Mouse (Mus musculus) gastrocnemius, adult 2 months (tissue): ENCODE results near the gene Slc35c1. TPM values are rescaled to one million over a fixed set of nuclear protein-coding genes. Genes with fewer than 3 reads are reported as not detected.
A peak's percentile ranks its signal among the peaks of the same experiment; 100 is the strongest.

ENCODE experiments used
- DNase-seq: peaks from one replicate; pipeline ENCODE4 v3.0.0; 2022
- H3K27ac ChIP-seq: fragments of 200-600 bp; 2 replicates; pipeline ENCODE4 v1.8.1; 2022; ENCODE audit warnings: mild to moderate bottlenecking
- H3K4me3 ChIP-seq: fragments of 200-600 bp; 2 replicates; pipeline ENCODE4 v1.8.1; 2022; ENCODE audit warnings: mild to moderate bottlenecking, moderate library complexity
- CTCF ChIP-seq: fragments of 200-600 bp; IDR thresholded peaks from 2 replicates; pipeline ENCODE4 v1.8.1; 2022; ENCODE audit warnings: antibody characterized with exemption, mild to moderate bottlenecking, moderate library complexity
- intact Hi-C: fragments of 180-260 bp; cut with DNase I; formaldehyde crosslinking; loops from one replicate; pipeline ENCODE4 v1.15.1; 2025
- long read RNA-seq, 2 experiments: library from polyadenylated mRNA; stranded (forward); transcript quantifications; one replicate each; pipeline ENCODE4 v2.0.0; 2021
- total RNA-seq, 2 experiments: library from RNA; stranded (reverse); gene quantifications; 2 replicates each; pipeline ENCODE4 v1.2.3; 2021

The Slc35c1 gene
- 1 to 10 TPM; 4.9 to 5.1 TPM for total RNA-seq
- long read RNA-seq, experiment 1, partial matches to known transcripts: 1 of 4 reads
- long read RNA-seq, experiment 1, other reads (novel, unspliced or antisense): 0 of 4 reads
- long read RNA-seq, experiment 2, transcript Slc35c1-201 (2 exons, 3,139 nt): major isoform, 7 of 7 reads
- long read RNA-seq, experiment 2, partial matches to known transcripts: 0 of 7 reads
- long read RNA-seq, experiment 2, other reads (novel, unspliced or antisense): 0 of 7 reads

DNA sequence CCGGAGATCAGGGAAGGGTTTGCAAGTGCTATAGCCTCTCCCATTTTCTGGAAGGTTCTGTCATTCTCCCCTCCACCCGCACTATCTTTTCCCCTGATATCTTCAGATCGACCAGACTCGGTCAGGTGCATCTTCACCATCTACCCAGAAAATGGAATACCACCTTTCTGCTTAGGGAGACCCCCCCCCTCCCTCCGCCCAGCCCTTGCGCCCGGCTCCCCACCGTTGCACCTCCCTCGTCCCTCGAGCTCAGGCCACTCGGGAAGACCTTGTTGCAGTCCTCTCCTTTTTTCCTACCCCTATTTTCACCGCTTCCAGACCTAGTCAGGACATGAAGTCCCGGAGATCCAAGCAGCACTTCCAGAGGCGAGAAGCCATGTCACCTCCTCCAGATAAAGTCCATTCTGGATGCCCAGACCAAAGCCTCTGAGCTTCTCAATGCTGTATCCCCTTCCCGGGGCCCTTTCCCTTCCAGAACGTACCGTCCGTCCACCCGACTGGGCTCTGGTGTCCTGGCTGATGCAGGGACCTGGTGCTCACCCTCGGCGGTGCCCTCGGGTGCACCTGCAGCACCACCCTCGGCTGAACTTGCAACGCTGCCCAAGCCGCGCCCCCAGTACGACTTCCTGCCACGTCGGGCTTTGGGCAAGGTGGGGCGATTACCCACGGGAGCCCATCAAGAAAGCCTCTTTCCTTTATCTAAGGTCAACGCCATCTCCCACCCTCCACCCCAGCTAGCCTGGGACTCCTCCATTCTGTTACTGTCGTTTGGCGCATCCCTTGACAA is at the start of gene Slc35c1:
Gene Slc35c1, minus strand, starts transcription at position 618 of the 787 bp plus-strand sequence.
- Histone ChIP-seq H3K27ac (peak within 1 kb of the TSS; percentile 93), H3K4me3 (peak within 1 kb of the TSS; percentile 97)
- peak; percentile 60 for DNase-seq
- intact Hi-C loops: no loop called here
- no peak for TF ChIP-seq CTCF

DNA sequence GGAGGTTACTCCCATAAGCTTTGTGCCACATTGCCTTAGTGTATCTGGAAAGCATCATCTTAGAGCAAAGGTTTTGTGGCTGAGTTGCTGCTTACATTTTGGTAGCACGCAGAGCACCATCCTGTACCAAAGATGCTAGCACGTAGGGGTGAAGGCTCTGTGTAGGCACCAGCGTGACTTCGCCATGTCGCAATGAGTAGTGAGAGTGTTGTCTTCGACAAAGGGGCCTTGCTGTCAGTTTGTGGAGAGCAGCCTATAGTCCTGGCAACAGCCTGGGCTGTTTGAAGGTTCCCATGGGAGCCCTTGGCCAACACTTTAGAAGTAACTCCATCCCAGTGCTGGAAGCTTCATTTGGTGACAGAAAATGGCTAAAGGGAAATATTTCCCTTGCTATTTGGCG is 45.0 kb upstream of the Slc35c1 start:
- no peak overlapping the region for H3K27ac ChIP-seq
- TF ChIP-seq CTCF: no peak
- intact Hi-C loops: no loop called here
- no peak overlapping the region for H3K4me3 ChIP-seq
- DNase-seq: peak; percentile 10

DNA sequence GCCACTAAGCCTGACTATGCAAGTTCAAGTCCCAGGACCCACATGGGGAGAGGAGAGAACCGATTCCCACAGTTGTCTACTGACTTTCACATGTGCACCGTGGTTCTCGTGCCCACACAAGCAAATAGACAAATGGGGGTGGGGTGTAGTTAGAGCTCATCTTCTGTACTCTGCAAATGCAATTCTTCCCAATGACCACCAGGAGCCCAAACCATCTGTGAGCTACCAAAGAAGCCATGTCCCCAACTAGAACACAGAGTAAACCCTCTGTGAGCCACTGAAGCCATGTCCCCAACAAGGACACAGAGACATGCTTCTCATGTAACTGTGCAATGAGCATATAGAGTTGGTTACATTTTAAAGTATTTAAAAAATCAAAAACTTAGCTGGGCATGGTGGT is 43.1 kb upstream of the Slc35c1 start:
- H3K27ac ChIP-seq: no peak overlapping the region
- no peak overlapping the region for H3K4me3 ChIP-seq
- intact Hi-C loops: no loop called here
- TF ChIP-seq CTCF: no peak; the same call in 1 of the 2 replicates
- peak; percentile 2 for DNase-seq

DNA sequence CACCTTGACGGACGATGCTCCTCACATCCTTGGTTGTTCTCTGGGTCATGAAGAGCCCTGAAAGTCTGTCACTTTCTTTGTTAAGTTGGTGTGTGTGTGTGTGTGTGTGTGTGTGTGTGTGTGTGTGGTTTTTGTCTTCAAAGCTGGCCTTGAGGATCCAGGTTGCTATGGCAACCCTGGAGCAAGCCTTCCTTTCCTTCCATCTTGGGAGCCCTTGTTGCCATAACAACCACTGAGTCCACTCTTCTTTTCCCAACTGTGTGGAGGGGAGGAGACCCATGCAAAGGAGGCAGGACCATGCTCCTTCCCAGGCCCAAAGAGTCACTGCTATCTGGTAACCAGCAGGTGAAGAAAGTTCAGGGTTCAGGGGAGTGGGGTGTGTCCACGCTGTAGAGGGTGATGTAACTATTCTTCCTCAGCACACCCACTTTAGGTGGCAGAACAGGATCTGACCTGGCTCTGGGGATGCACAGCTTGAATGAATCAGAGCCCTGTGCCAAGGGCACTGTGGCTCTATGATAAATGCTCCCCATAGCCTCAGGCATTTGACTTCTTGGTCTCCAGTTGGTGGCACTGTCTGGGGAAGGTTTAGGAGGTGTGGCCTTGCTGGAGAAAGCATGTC is 39.5 kb upstream of the Slc35c1 start:
- Histone ChIP-seq H3K4me3 (no peak overlapping the region), H3K27ac (no peak overlapping the region)
- TF ChIP-seq CTCF: no peak
- intact Hi-C loops: no loop called here
- no peak for DNase-seq

DNA sequence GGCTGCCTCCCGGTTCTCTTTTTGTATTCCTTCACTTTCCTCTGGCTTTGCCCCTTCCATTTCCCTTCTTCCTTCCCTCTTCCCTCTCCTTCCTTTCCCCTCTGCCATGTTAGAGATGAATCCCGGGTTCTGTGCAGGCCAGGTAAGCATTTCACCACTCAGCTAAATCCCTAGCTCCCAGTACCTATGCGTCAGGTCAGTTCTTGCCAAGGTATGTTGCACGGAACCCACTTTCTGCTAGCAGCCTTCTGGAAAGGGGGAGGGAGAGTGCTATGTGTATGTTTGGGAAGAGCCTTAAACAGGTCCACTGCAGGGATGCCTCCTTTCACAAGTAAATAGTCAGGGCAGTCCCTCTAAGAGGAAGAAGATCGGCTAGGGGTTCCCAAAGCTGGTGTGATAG is 36.8 kb upstream of the Slc35c1 start:
- intact Hi-C loops: no loop called here
- Histone ChIP-seq H3K4me3 (no peak overlapping the region), H3K27ac (no peak overlapping the region)
- TF ChIP-seq CTCF: no peak
- no peak for DNase-seq

DNA sequence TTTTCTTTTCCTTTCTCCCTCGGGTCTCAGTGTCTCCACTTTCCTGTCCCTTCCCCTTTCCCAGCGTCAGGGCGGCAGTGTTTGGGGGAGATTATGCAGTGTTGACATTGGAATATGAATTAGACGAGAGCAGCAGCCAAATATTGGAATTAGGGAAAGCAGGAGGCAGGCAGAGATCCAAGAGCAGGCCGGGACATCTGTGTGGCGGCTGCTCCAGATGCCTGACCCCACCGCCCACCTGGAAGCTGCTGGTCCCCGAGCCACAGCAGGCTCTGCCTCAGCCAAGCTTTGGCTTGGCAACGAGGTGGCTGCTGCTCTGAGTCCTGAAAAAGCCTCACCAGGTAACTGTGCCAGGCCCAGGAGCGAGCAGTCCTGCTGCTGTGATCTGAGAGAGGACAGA is 36.3 kb upstream of the Slc35c1 start:
- no peak overlapping the region for H3K4me3 ChIP-seq
- intact Hi-C loops: no loop called here
- no peak for DNase-seq
- H3K27ac ChIP-seq: no peak overlapping the region
- TF ChIP-seq CTCF: no peak

DNA sequence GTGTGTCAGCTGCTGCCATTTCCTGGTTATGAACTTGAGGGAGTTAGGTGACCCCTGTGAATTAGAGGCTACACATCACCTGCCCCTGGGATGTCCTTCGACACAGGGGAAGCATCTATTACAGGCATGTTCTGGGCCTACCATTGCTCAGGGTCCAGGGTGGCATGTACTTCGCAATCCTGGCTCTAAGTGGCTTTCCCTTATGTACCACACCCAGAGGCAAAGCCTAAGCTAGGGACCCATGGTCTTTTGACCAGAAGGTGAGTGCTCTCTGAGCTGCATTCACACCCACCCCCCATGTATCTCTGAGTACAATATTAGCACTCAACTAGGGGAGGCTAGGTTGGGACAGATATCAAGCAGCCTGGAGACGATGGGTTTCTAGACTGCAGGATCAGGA is 34.6 kb upstream of the Slc35c1 start:
- intact Hi-C loops: no loop called here
- no peak for TF ChIP-seq CTCF
- Histone ChIP-seq H3K27ac (no peak overlapping the region), H3K4me3 (no peak overlapping the region)
- no peak for DNase-seq

DNA sequence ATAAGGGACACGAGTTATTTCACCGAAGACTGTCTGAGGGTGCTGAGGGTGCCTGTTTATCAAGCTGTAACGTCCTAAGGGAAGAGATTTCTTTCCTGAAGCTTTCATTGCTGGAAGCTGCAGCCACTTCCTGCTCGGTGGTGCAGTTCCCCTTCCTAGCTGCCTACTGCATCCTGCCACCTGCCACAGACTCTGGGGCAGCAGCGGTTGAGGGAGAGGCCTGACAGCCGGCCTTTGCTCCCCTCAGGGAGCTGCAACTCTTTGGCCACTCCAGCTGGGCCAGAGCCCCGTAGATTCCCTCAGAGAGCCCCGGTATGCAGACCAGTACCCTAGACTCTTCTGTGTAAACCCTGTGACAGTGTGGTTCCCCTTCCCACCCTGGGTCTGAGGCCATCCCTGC is 34.1 kb upstream of the Slc35c1 start:
- DNase-seq: no peak
- Histone ChIP-seq H3K27ac (no peak overlapping the region), H3K4me3 (no peak overlapping the region)
- no peak for TF ChIP-seq CTCF
- intact Hi-C loops: no loop called here

DNA sequence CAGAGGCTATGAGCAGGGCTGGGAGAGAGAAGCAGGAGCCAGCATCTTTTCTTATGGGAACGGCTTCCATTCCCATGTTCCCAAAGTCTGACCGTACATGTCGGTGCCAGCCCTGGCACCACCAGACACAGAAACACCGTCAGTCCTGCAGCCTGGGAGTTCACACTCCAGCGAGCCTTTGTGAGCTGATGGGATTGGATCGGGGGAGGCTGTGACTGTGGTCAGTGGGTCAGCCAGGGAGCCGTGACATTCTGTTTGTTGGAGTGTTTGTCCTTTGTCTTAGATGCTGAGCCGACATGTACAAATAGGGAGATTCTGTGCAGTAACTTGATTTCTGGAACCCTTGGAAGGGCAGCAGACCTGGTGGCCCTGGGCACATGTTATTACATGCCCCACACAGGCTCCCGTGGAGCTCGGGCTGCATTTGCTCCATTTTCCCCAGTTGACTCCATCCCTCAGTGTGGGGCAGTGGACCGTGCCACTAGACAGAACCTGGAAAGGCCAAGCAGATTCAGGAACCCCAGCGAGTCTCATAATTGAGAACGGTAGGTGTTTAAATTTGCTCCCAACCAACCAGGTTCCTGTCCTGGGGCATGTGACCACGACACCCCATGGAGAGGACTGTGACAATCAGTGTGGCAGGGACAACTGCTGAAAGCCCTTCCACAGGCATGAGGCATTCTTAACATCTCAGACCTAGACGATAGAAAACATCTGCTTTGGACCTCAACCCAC is 33.5 kb upstream of the Slc35c1 start:
- DNase-seq: no peak
- TF ChIP-seq CTCF: no peak
- H3K4me3 ChIP-seq: no peak overlapping the region
- no peak overlapping the region for H3K27ac ChIP-seq
- intact Hi-C loops: no loop called here

DNA sequence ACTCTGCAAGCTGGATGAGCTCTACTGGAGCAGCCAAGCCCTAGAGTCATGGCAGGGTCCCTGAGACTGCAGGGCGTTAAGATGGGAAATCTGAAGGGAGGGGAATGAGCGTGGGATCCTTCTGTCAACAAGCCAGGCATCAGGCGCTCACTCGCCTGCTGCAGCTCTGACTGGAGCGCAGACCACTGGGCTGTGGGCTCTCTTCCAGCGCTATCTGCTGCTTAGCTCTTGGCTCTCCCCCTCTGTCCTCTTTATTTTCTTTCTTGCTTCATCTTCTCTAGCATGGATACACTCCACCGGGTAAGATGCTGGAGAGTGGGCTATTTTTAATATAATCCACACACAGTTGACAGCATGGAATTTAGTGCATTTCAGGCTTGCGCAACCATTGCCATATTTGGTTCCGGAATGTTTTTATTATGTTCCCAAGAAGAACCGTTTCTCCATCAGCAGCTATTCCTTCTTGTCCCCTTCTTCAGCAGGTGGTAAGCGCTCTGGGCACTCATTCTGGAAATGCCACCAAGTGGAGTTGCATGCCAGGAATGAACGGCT is 31.7 kb upstream of the Slc35c1 start:
- intact Hi-C loops: no loop called here
- no peak overlapping the region for H3K4me3 ChIP-seq
- H3K27ac ChIP-seq: no peak overlapping the region
- TF ChIP-seq CTCF: no peak
- no peak for DNase-seq

DNA sequence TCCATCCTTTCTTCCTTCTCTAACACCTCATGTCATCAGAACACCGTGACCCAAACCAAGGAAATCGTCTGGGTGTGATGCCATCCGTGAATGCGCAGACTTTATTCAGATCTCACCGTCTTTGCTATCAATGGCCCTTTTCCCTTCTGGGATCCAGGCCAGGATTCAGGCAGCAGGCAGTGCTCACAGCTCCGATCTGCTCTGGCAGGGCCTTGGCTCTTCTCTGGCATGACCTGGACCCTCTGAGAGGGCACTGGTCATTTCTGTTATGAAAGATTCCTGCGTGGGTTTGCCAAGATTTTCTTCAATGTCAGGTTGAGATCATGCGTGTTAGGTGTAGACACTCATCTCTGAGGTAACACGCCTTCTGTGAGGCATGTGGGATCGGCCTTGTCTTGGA is 30.2 kb upstream of the Slc35c1 start:
- TF ChIP-seq CTCF: no peak
- H3K4me3 ChIP-seq: no peak overlapping the region
- DNase-seq: no peak
- no peak overlapping the region for H3K27ac ChIP-seq
- intact Hi-C loops: no loop called here

DNA sequence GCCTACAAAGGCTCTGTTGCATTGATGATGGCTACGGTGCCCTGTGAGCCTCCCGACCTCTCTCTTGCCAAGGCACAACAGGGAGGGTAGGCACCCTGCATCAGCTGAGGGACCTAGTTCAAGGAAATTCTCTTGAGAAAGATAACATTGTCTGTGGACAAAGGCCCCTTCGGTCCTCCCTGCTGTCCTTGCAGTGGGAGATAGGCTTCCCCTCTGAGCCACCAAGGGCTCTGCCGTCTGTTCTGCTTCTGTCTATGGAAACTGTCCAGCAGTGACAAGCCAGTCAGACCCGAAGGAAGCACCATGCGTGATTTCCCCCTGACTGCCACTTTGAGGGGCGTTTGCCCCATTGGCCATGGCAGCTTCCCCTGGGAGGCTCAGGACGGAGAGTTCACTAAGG is 27.5 kb upstream of the Slc35c1 start:
- no peak for TF ChIP-seq CTCF
- DNase-seq: no peak
- Histone ChIP-seq H3K27ac (no peak overlapping the region), H3K4me3 (no peak overlapping the region)
- intact Hi-C loops: no loop called here
